Mouse (Mus musculus) myocyte (in vitro differentiated cells): ENCODE data around the gene Gxylt1.
A peak's percentile ranks its signal among the peaks of the same experiment; 100 is the strongest.

Experiments
- CEBPB ChIP-seq: IDR thresholded peaks from 2 replicates; pipeline ENCODE4 v1.6.1; 2011; ENCODE audit warnings: mild to moderate bottlenecking, moderate library complexity; ENCODE audit not compliant: poor library complexity, insufficient read depth, severe bottlenecking
- MAX ChIP-seq: IDR thresholded peaks from one replicate; pipeline ENCODE4 v1.6.1; 2011; ENCODE audit warnings: low read depth, mild to moderate bottlenecking, control low read depth
- MYOD1 ChIP-seq, 3 experiments: IDR thresholded peaks; one replicate each; pipeline ENCODE4 v1.6.1; 2011; ENCODE audit warnings: control low read depth in 2 of 3, low read depth in 2 of 3, mild to moderate bottlenecking in 2 of 3, moderate library complexity in 1 of 3; ENCODE audit not compliant: insufficient read length in 2 of 3, control insufficient read depth in 1 of 3
- MYOG ChIP-seq, 3 experiments: IDR thresholded peaks; one replicate each; pipeline ENCODE4 v1.6.1; 2011; ENCODE audit warnings: control low read depth in 2 of 3, low read depth in 2 of 3, mild to moderate bottlenecking in 2 of 3; ENCODE audit not compliant: insufficient read length in 2 of 3, control insufficient read depth in 1 of 3, insufficient read depth in 1 of 3
- POLR2A ChIP-seq: IDR thresholded peaks from one replicate; pipeline ENCODE4 v1.6.1; 2011; ENCODE audit warnings: low read depth, mild to moderate bottlenecking, control low read depth, moderate library complexity; ENCODE audit not compliant: insufficient read length
- POLR2AphosphoS2 ChIP-seq: IDR thresholded peaks from one replicate; pipeline ENCODE4 v1.6.1; 2011; ENCODE audit warnings: low read depth, control low read depth; ENCODE audit not compliant: insufficient read length
- SRF ChIP-seq: IDR thresholded peaks from one replicate; pipeline ENCODE4 v1.6.1; 2011; ENCODE audit warnings: low read depth; ENCODE audit not compliant: control insufficient read depth, insufficient read length
- TCF12 ChIP-seq: IDR thresholded peaks from one replicate; pipeline ENCODE4 v1.6.1; 2011; ENCODE audit warnings: mild to moderate bottlenecking, control low read depth; ENCODE audit not compliant: poor library complexity, insufficient read depth, severe bottlenecking

GRCm38 (mm10) chr15:93274679-93275583, at the start of gene Gxylt1:
- TF ChIP-seq CEBPB = no peak
- TF ChIP-seq POLR2A = peak; percentile 97
- TF ChIP-seq MAX = no peak
- TF ChIP-seq TCF12 = no peak
- TF ChIP-seq MYOD1 (IDR thresholded peaks at IDR 0.05; ENCODE audit: control insufficient read depth in 1 of 3, insufficient read length in 2 of 3, low read depth in 2 of 3) = peak in 1 of 3 experiments; percentile 51
- peak; percentile 76 for TF ChIP-seq SRF
- TF ChIP-seq MYOG (IDR thresholded peaks at IDR 0.05; ENCODE audit: control insufficient read depth in 1 of 3, insufficient read depth in 1 of 3, insufficient read length in 2 of 3, low read depth in 2 of 3) = no peak
- TF ChIP-seq POLR2AphosphoS2 = peak; percentile 94
